Mouse (Mus musculus) heart, postnatal 36 days (tissue): ENCODE measurements around the gene Disp3. TPM values are rescaled to one million over a fixed set of nuclear protein-coding genes. Genes with fewer than 3 reads are reported as not detected.

Source experiments
- DNase-seq, 2 experiments: peaks; one replicate each; pipeline ENCODE4 v3.0.0; 2021 to 2022
- intact Hi-C: fragments of 180-260 bp; cut with DNase I; formaldehyde crosslinking; loops from one replicate; pipeline ENCODE4 v1.15.1; 2025
- total RNA-seq, 2 experiments: library from RNA; stranded (reverse); gene quantifications; 2 replicates each; pipeline ENCODE4 v1.2.3; 2021

Disp3 gene
- total RNA-seq, 2 experiments from 2014 or later: not detected

DNA sequence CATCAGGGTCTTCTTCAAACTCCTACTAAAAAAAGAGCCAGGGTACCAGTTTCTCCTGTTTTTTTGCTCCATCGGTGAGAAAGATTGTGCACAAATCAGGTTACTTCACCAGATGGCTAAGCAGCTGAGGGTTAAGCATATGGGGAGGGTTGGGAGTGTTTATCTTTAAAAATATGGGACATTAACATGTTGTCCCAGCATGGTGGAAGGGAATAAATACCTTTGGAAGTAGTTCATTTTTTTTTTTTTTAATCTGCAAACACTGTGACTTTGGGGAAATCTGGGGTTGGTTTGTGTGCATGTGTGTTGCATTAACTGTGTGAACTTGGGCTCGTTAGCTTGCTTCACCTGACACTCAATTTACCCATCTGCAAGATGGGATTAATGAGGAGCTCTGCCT lies 3.3 kb upstream of the Disp3 start:
- intact Hi-C loops: no loop called here
- no peak for DNase-seq

DNA sequence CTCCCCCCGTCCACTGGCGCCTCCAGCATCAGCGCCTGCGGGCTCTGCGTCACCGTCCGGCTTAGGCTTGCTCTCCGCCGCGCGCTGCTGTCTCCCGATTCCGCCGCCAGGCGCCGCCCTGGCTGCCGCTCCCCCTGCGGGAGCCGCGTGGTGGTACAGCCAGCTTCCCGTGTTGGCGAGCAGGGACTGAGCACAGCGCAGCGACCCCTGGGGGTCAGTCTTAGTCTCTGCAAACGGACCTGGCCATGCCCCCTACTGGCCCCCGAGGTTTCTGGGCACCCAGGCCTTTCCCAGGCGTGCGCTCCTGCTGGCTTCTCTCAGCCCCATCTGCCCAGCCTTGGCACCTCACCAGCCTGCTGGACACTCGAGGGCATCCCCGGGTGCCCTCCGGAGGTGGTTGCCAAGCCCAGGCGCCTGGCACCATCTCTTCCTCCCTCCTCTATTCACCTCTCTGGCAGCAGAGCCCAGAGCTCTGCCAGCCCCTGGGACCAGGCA lies 337 bp upstream of the Disp3 start:
- peak; percentile 42 to 58 for DNase-seq
- intact Hi-C loops: loop anchor here (5.0 kb wide), 1 partner anchor 144 kb away; no protein-coding TSS in a partner anchor

DNA sequence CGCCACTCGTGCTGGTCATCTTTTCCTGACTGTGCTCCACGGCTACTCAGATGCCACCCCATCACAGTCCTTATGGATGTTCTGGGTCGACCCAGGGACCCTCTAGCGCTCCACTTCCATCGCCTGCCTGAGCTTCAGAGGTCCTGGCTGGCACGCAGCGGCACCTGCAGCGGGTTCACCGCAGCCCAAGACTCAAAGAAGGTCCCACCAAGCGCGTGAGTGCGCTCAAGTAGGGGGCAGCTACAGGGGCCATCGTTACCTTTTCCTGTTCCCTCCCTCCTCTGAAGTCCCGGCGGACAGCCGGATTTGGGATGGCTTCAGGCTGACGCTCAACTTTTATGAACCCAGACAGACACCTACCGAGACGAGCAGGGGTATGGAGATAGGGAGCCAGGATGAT lies 724 bp downstream of the Disp3 start:
- intact Hi-C loops: loop anchor here (5.0 kb wide), 1 partner anchor 145 kb away; no protein-coding TSS in a partner anchor

DNA sequence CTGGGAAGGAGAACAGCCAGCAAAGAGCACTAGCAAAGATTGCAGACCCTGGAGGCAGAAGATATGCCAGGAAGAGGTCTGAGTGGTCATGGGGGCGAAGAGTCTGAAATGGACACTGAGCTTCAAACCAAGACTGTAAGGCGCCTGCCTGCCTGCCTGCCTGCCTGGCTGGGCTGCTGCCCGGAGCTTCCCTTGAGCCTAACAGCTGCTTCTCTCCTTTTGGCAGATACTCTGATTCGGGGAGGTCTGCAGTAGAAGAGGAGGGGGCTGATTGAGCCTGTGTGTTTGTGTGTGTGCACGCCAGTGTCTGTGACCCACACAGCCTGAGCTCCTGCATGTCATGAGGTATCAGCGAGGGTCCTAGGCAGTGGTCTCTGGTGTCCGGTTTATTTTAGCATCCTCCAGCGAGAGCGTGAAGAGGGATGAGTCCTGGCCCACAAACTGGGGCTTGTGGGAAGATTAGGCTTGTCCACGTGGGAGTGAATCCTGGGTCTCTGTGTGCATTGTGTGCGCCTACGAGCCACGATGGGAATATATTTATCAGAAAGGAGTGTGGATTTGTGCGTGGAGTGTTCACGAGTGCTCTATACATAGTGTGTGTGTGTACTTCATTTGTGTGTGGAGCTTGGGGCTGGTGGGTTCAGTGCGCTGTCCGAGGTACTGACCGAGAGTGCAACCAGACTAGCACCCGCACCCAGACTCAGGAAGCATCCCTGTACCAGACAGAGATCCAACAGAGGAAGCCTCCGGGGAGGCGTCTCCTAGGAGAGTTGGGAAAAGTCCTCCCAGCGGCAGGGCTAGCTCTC lies 1.3 kb downstream of the Disp3 start:
- intact Hi-C loops: loop anchor here (5.0 kb wide), 1 partner anchor 146 kb away; no protein-coding TSS in a partner anchor
- peak in 1 of 2 experiments; percentile 11 for DNase-seq

More for the DNA sequence above, 724 bp downstream of the Disp3 start:
- DNase-seq: no peak

DNA sequence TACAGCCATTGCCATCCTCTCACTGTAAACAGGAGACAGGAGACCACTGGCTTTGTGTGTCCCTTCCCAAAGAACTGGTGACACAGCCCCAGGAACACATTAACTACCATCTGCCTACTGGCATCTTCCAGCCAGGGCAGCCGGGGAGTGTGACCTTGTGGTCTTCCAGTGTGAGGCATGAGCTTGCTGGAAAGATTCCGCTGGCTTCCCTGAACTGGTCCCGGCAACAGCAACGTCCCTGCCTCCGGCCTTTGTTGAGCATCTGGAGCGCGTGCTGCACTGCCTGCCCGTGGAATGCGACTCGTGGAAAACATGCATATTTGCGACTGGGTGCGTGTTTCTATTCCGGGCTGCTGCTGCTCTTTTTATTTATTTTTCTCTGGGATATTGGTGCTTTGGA lies 3.5 kb downstream of the Disp3 start:
- DNase-seq: no peak
- intact Hi-C loops: no loop called here

DNA sequence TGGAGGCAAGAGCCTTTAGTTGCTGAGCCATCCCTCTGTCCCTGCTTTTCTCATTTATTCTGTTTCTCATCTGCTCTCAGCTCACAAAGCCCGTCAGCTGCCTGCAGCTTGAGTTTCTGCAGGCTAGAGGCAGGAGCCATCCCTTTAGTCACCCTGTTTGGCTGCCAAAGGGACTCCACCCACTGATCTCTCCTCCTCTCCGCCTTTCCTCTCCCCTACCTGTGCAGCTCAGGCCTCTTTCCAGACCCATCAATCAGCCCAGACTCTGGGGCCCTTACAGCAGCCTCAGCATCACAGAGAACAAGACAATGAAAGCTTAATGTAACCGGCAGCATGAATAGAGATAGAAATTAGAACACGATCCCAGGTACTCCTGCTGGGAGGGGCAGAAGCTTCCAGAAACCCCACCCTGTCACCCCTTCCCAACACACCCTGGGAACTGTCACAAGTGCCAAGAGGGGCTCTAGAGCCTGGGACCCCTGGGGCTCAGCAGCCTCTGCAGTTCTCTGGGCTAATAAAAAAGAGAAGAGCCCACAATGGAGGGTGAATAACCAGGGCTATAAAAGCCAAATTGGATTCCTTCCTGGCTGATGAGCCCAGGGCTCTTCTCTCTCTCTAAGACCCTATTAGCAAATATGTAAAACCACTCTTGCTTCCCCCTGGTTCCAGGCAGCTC lies 10.8 kb downstream of the Disp3 start:
- intact Hi-C loops: no loop called here
- DNase-seq: no peak

DNA sequence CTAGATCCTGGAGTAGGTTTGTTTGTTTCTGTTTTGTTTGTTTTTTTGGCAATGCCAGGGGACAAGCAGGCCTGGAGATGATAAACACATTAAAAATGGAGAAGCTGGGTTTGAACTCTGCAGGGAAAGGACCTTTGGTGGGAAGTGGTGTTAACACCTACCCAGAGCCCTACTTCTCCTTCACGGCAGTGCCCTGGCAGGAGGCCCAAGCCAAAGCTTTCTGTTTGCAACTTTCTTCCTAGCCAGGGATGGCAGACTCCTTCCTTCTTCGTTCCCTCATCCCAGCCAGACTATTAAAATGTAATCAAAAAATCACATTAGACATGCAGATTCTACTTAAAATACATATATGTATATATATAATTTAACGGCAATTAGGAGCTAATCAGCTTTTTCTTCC lies 13.1 kb downstream of the Disp3 start:
- intact Hi-C loops: no loop called here
- no peak for DNase-seq

DNA sequence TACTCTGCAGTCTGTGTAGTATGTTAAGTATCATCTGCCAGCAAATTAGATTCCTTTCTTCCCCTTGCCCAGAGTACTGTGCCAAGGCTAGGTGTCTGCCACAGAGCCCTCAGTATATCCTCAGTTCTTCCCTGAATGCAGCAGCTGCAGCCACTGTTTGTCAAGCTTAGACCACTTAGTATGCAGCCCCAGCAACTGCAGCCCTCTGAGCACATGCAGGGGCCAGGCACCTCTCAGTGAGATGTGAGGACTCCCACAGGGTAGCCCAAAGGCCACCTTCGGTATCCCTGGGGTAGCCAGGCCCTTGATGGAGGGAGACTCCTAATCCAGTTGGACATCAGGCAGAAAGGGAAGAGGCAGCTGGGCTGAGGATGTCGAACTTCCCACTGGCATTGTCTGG lies 14.5 kb downstream of the Disp3 start:
- intact Hi-C loops: no loop called here
- DNase-seq: no peak

DNA sequence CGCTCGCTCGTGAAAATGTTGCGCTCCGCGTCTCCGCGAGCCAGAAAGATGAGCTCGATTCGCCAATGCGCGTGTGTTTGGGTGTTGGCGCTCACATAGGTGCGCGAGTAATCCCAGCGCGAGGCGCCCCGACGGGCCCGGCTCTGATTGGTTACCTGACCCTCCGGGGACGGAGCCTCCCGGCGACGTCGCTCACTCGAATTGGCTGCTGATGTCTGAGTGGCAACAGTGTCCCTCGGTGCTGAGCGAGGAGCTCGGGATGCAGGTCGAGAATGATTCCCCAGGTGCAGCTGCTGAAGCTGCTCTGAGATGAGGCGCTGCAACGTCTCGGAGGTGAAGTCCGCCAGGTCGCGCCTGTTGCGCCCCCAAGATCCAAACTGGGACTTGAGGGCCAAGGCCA lies 16.1 kb downstream of the Disp3 start:
- DNase-seq: no peak
- intact Hi-C loops: no loop called here

DNA sequence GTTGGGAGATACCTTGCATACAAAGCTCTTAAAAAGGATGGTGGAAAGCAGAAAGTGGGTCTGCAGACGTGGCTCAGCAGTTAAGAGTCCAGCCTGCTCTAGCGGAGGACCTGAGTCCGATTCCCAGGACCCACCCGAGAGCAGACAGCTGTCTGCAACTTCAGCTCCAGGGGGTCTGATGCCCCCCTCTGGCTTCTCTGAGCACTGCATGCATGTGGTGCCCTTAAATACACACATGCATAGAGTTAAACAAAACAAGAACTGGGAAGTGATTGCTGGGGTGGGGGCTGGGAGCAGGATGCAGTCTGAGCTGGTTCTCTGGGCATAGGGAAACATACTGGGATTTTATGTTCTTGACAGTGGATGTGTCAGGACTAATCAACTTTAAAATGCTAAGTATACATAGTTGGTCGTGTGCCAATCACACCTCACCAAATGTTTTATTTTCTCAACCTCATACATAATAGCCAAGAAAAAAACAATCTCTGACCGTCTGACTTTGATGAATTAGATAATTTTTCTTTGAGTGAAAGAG lies 20.7 kb downstream of the Disp3 start:
- DNase-seq: no peak
- intact Hi-C loops: no loop called here

DNA sequence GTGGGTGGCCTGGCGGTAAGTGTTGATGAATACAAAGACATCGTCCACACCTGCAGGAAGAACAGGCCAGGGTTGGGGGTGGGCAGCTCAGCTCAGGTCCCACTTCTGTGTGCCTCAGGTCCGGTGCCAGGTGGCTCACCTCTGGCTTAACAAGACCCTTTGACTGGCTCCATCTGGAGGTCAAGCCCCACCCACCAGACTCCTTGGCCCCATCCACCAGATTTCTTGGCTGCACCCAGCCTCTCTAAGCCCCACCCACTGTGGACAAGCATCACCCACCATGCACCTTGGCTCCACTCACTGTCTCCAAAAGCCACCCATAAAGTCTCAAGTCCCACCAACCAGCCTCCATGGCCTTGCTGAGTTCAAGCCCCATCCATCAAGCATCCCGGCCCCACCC lies 27.8 kb downstream of the Disp3 start:
- intact Hi-C loops: no loop called here
- DNase-seq: no peak

DNA sequence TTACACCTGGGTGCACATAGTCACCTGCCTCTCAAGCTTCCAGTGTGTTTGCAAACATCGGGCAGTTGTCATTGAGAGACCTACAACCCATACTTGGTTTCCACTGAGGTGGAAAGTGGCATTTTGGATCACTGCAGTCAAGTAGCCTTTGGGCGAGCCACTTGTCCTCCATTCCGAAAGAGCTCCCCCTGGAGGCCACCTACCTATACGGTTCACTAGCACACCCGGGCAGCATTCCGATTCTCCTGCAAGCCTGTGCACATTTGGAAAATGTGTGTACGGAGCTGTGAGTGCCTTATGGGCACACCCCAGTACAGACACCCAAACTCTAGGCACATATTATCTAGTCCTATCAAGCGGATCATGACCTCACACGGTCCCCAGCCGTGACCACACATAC lies 38.4 kb downstream of the Disp3 start:
- intact Hi-C loops: no loop called here
- no peak for DNase-seq

DNA sequence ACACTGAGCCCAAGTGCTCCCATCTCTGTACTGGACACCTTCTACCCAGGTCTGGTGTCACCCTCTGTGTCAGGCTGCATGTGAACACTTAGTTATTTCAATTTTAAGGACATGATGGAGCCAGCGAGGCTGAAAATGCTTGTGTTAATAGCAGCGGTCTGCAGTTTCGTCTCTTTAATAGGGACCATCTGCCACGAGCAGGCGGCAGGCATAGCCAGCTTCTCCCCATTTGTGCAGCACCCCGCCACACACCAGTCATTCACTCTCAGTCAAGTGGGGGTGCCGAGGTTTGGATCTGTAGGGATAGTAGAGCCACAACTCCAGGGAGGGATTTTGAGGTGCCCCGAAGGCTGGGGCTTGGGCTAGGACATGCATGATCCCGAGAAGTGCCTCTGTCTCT lies 47.4 kb downstream of the Disp3 start:
- DNase-seq: no peak
- intact Hi-C loops: no loop called here

DNA sequence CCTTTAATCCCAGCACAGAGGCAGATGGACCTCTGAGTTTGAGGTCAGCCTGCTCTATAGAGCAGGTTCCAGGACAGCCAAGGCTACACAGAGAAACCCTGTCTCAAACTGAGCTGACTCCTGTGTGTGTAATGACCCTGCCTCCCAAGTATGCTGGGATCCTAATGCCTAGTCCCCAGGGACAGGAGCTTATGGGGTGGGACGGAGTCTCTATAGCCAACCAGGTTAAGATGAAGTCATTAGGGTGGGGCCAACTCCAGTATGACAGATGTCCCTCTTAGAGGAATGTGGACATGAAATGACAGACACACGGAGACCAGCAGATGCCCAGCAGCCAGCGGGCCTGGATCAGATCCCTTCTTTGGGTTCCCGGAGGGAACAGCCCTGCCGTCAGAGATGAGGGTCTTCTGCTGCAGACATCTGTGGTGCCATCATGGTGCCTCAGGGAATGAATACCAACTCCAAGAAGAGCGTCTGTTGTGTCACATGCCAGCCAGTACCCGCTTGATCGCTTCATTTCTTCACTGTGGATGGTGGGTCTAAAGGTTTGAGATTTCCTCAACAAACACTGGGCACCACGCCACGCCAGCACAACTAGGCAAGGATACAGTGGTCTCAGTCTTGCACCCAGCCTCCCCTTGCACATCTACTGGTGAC lies 48.2 kb downstream of the Disp3 start:
- intact Hi-C loops: no loop called here
- no peak for DNase-seq

DNA sequence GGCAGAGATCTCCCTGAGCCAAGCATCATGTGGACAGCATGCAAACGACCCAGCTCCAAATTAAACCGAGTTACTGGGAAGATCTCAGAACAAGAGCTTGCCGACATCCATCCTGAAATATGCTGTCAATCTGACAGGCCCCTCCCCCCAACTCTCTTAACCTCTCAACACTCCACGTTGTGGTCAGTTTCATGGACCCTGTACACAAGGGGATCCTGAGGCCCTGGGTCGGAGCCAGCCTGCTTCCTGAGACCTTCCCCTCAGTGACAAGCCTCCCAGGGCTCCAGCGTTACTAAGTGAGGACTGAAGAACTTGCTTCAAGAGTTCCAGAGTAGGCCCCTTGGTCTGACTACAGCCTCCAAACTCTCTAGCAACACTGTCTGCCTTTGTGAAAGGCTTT lies 48.8 kb downstream of the Disp3 start:
- intact Hi-C loops: no loop called here
- DNase-seq: no peak

DNA sequence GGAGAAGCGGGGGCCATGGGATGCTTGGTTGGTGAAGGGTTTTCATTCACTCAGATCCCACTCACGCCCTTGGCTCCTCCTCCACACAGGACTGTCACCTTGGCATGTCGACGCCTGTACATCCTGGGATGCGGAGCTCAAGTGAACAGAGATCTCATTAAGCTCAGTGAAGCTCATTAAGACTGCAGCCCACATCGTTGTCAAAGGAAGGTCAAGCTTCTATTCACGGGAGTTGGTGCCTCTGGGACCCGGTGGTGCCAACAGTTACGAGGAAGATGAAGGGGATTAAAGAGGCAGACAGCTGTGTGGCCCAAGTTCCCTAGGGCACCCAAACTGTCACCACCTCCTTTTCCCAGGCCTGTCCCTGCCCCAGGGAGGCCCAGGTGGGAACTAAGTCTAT lies 49.5 kb downstream of the Disp3 start:
- no peak for DNase-seq
- intact Hi-C loops: no loop called here

DNA sequence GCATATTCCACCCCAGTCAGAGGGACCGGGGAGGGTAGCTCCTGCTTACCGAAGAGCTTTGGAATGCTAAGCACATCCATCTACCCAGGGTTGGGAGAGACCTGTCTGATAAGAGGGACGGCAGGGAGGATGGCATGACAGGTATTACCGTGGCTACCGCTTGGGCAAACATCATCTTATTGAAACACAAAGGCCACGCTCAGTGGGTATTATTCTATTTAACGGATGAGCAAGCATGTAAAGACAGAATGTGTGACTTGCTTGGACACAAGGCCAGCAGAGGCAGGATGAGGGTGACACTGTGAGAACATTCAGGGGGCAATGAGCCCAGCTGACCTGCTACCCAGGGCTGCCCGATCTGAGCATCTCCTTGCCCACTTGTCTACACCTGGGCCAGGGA lies 51.1 kb downstream of the Disp3 start:
- intact Hi-C loops: no loop called here
- DNase-seq: no peak

DNA sequence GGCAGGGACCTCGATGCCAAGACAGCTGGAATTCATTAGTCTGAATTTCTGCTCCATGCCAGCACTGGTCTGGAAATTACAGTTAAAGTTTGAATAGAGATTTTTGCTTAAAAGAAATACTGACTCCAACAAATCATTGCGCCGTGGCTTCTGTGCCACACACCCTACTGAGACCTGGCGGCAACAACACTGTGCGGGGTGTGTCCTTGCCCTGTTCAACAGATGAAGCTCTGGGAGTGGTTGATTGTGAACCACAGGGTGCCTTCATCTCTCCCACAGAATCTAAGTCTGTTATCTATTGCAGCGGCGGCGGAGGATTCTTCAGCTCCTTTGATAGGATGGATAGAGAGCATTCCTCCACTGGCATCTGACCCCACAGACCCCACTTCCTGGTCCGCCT lies 54.7 kb downstream of the Disp3 start:
- intact Hi-C loops: no loop called here
- DNase-seq: no peak

DNA sequence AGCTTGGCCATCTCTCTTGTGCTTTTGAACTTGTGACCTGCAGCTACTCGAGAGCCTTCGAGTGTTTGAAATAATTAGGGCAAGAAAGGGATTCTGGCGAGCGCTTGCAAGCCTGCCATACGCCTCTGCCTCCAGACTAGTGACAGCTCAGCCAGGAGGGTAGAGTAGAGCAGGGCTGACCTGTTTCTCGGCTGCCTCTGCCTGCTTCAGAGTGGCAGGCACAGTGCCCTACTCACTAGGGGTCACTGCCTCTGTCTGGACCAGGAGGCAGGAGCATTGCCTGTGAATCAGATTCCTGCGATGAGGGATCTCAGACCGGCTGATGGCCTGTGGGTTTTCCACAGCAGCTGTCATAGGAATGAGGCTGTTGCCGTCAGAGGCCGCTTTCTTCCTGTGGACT lies 55.1 kb downstream of the Disp3 start:
- intact Hi-C loops: no loop called here
- DNase-seq: no peak

DNA sequence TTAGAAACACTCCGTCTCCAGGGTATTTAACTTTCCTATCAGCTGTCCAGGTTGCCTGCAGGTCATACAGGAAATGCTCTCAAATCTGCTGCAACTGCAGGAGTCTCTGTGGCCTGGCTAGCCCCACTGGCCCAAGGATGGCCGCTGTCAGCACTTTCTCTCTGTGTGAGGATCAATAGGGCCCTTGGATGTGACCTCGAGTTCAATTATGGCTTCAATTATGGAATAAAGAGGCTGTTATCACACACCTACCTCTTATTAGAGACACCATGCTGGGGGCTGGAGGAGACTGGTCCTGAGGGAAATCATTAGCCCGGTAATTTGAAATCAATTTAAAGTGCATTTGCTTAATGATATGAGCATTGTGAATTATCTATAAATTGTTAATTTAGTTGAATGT lies 55.6 kb downstream of the Disp3 start:
- no peak for DNase-seq
- intact Hi-C loops: no loop called here

DNA sequence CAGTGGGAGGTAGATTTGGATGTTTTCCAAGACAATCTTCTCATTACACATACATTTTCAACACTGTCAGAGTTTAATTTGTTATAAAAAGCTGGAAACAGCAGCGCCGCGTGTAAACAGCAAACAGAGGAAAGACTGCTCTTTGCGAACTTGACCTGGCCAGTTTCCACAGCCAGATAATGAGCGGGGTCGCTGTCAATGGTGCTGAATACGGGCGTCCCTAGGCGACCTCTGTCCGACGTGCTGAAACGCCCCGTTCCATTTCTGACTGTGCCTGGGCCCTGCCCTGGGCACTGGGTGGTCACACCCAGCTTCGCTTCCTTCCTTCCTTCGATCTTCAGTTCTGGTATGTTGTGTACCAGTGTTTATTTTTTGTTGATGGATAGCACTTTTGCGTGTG lies 58.1 kb downstream of the Disp3 start:
- intact Hi-C loops: no loop called here
- DNase-seq: peak; percentile 55 to 57
